Mouse (Mus musculus) urinary bladder, postnatal 36 days (tissue): ENCODE measurements around the gene Hmgcll1.

ENCODE experiments used
- DNase-seq, 2 experiments: peaks; one replicate each; pipeline ENCODE4 v3.0.0; 2022; ENCODE audit warnings: low spot score in 2 of 2, mixed read lengths in 1 of 2

Hmgcll1 gene

DNA sequence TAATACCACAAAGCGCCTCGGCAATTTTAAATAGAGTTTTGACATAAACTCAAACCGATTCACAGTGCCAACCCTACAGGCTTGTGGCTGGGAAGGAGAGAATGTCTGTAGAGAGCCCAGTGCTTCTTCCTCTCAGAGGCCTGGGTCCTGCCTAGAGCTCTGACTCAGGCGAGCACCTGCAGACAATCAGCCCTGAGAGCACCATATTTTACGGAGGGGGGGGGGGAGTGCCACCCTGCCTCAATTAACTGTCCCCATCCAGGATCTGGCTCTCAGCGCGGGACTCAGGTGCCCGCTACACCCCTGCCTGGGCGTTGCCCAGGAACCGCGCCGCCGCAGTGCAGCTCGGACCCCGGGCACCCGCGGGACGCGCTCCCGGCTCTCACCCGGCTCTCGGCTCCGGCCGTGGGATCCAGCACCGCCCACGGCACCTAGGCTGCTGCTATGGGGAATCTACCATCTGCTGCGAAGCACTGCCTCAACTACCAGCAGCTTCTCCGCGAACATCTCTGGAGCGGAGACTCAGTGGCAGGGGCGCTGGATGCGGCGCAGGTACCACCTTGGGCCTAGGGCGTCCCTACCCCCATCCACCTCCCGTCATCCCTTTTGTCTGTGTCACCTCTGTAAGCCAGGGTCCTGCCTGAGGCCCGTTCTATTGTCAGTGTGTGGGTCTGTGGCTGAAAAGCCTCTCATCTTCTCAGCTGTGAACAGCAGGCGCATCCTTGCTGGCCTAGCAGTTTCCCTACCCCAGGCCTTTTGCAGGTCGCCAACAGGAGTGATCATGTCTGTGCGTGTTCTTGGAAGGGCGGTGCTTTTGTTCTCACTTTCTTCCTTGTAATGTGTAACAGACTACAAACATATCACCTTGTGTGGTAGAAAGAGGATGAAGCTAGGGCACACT is at the start of gene Hmgcll1:
Gene Hmgcll1 (plus strand): TSS at position 225 of the 901 bp plus-strand sequence.
- peak in 1 of 2 experiments; percentile 19 for DNase-seq

DNA sequence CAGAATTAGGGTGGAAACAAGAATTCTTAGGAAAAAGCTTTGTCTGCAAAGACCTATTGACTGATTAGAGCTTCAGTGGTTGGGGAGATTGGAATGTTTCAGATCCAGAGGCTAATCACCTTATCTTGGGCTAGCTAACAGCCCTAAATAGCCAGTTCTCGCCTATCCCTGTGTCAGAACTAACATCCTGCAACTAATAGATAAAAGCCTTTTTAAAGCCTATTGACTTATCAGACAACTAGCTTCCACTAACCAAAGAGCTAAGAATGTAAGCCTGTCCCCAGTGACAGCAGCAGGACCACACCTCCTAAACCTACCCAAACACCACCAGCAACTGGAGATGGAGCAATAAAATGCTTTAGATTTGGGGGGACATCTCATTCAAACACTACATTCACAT is 34.6 kb upstream of the Hmgcll1 start:
- no peak for DNase-seq

GRCm38 (mm10) chr9:75981139-75981538 is 33.5 kb upstream of the Hmgcll1 start:
- DNase-seq, result no peak

GRCm38 (mm10) chr9:75989491-75989890 is 25.2 kb upstream of the Hmgcll1 start:
- no peak for DNase-seq

GRCm38 (mm10) chr9:75998791-75999350 is 15.8 kb upstream of the Hmgcll1 start:
- DNase-seq, result no peak

- no peak for DNase-seq
These were observed 13.5 kb upstream of the Hmgcll1 start for GRCm38 (mm10) chr9:76000876-76001858.

GRCm38 (mm10) chr9:76003066-76003465 is 11.6 kb upstream of the Hmgcll1 start:
- DNase-seq, result no peak

DNA sequence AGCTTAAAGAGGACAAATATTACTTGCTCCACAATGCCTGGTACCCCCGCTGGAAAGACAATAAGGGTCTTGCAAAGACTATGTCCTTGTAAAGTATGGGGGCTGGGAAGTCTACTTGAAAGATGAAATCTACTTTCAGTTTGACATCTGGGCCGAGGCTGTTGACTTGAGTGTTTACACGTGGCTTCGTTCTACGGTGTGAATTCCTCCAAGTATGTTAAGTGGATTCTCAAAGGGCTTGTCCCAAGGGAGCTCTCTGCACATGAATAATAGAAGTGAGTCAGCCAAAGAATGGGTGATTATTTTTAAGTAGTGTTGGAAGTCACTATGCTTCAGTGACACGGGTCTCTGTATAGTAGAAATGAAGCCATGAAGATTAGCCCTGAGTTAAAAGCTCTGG is 11.0 kb upstream of the Hmgcll1 start:
- no peak for DNase-seq

GRCm38 (mm10) chr9:76007342-76007970 is 7.2 kb upstream of the Hmgcll1 start:
- no peak for DNase-seq

DNA sequence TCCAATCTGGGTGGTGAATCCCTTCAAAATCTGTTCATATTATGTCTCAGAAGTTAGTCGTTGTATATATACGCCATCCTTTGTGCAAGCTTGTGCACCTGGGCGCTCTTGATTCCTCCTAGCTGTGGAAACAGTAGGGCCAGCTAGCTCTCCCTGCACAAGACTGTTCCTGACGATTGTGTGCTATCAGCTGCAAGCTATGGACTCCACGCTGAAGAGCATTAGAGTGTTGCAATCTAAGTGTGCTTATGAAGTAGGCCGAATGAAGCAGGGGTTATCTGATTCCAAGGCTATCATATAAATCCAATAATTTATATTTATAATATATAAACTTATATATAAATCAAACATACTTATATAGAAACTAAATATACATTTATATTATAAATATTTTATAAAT is 866 bp upstream of the Hmgcll1 start:
- no peak for DNase-seq

DNA sequence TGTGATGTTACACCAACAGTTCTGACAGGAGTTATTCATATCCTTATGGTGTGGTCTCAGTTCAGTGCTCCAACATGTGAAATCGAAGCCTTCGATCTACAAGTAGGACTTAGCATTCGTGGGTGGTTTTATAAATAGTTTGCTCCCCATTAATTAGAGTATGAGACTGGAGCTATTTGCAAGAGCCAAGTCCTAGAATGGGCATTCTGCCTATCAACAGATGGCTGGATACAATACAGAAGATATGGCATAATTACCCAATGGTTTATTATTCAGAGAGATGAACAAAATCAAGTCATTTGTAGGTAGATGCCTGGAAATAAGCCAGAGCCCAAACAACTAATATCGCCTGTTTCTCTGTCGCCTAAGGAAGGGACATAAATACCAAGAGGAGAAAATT is 1.3 kb downstream of the Hmgcll1 start:
- DNase-seq, result no peak

GRCm38 (mm10) chr9:76016506-76016905 is 1.9 kb downstream of the Hmgcll1 start:
- no peak for DNase-seq

GRCm38 (mm10) chr9:76023551-76023973 is 8.9 kb downstream of the Hmgcll1 start:
- no peak for DNase-seq

GRCm38 (mm10) chr9:76024277-76025246 is 9.9 kb downstream of the Hmgcll1 start:
- DNase-seq, result peak; percentile 24 to 35

- DNase-seq, result no peak
These were observed 15.0 kb downstream of the Hmgcll1 start for GRCm38 (mm10) chr9:76029471-76030199.

DNA sequence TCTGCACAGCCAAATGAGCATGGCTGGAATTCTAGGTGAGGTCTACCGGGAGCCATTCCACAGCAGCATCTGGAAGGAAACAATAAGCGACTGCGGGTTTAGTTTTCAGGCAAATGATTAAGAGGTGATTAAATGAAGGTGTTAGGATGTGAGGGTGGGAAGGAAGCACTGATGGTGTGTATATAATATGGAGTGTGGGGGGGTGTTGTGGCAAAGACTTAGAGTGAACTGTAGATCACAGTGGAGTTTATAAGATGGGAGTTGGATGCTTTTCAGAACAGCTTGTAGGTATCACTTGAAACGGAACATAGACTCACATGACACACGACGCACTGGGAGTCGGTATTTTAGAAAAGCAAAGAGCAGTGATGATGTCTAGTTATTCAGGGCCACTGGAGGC is 20.4 kb downstream of the Hmgcll1 start:
- DNase-seq, result no peak

DNA sequence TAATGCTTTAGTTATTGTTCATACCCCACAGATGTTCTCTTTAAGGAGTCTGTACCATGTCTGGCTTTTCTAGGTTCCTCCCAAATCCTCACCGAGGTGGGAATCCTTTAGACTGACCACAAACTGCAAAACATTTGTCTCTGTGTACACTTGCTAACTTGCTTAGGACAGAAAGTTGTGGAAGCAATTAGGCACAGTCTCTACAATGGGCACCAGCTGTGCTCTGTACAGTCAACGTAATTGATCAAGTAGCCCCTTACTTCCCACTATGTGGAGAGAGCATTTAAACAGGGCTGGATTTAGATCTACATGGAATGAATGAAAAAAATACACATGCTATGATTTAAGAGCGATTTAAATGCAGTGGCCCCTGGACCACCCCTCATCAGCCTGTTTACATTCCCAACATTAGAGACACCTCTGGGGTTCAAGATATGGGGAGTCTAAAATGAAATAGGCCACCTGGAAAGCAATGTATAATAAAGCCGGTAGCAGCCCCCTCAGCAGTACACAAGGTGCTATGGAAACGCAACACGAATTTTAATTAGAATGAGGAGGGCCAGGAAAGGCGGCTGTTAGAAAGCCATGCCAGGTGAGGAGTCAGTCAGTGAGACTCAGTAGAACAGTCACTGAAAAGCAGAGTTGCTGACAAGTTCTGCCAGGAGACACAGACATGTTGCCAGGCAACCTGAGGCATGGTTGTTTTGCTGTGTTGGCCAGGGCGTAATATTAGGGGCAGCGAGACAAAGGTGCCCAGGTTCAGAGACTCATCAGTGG is 23.9 kb downstream of the Hmgcll1 start:
- DNase-seq, result no peak

GRCm38 (mm10) chr9:76039711-76040110 is 25.1 kb downstream of the Hmgcll1 start:
- no peak for DNase-seq

DNA sequence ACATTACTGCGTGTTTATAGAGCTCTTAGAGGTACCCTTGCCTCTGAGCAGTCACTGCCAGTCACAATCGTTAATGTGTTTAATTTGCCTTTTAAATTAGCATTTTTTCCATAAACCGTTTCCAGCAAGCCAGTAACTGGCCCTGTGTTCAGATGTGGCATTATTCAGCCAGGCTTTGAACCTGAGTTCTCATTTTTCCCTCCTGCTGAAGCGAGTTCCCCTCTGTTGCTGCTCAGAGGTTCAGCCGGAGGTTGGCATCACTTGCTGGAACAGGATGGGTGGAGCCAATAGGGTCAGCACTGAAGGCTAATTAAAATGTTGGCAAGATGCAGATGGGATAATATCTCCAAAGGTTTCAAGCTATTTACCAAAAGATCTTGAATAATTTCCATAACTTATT is 28.7 kb downstream of the Hmgcll1 start:
- no peak for DNase-seq
